Mouse (Mus musculus) CH12.LX (cell line): ENCODE measurements around the gene Ifitm5. TPM values are rescaled to one million over a fixed set of nuclear protein-coding genes. Genes with fewer than 3 reads are reported as not detected.

ENCODE experiments used
- DNase-seq: peaks from one replicate; pipeline ENCODE4 v3.0.0-alpha.2; 2013; ENCODE audit errors: extremely low read depth
- H3K27ac ChIP-seq: 2 replicates; pipeline ENCODE4 v1.5.1; 2012; ENCODE audit warnings: low read depth, mild to moderate bottlenecking, control low read depth, moderate library complexity; ENCODE audit not compliant: insufficient read depth
- H3K27me3 ChIP-seq: replicated peaks from 2 replicates; pipeline ENCODE3; 2012; ENCODE audit warnings: inconsistent platforms
- H3K36me3 ChIP-seq, 2 experiments: replicated peaks in 1 of 2; 2 replicates each; pipeline versions ENCODE3 to v1.6.1; 2012; ENCODE audit warnings: inconsistent platforms in 1 of 2, low read length in 1 of 2, mild to moderate bottlenecking in 1 of 2, mixed read lengths in 1 of 2, moderate library complexity in 1 of 2; ENCODE audit not compliant: control insufficient read depth in 1 of 2, insufficient read depth in 1 of 2
- H3K4me1 ChIP-seq, 2 experiments: 2 replicates each; pipeline ENCODE4 v1.6.1; 2012; ENCODE audit warnings: inconsistent platforms in 1 of 2, moderate library complexity in 1 of 2; ENCODE audit not compliant: insufficient read depth in 2 of 2, control insufficient read depth in 1 of 2
- H3K4me2 ChIP-seq: 2 replicates; pipeline ENCODE4 v1.6.1; 2012; ENCODE audit warnings: low read depth, mild to moderate bottlenecking, control low read depth; ENCODE audit not compliant: poor library complexity, insufficient read depth, severe bottlenecking
- H3K4me3 ChIP-seq, 3 experiments: fragments of 150-350 bp in 1 of 3; sonication (generic) in 1 of 3; replicated peaks in 1 of 3; 2 replicates each; pipeline versions ENCODE3 to v1.5.1; 2011 to 2012; ENCODE audit warnings: low read depth in 2 of 3, low read length in 2 of 3, mild to moderate bottlenecking in 2 of 3, moderate library complexity in 2 of 3, control low read depth in 1 of 3, improper control_type of control experiment in 1 of 3, inconsistent platforms in 1 of 3, mixed read lengths in 1 of 3; ENCODE audit not compliant: poor library complexity in 1 of 3
- H3K79me2 ChIP-seq: replicated peaks from 2 replicates; pipeline ENCODE4 v1.6.1; 2012; ENCODE audit warnings: mild to moderate bottlenecking, moderate library complexity; ENCODE audit not compliant: control insufficient read depth, poor library complexity, insufficient read depth, severe bottlenecking; ENCODE audit errors: extremely low read depth
- H3K9ac ChIP-seq: 2 replicates; pipeline ENCODE4 v1.6.1; 2012; ENCODE audit warnings: low read depth, mild to moderate bottlenecking, control low read depth, moderate library complexity; ENCODE audit not compliant: insufficient read depth
- H3K9me3 ChIP-seq: replicated peaks from 2 replicates; pipeline ENCODE3; 2012; ENCODE audit warnings: low read length, inconsistent platforms, mixed read lengths
- BHLHE40 ChIP-seq: IDR thresholded peaks from 2 replicates; pipeline ENCODE4 v1.6.1; 2011; ENCODE audit warnings: mild to moderate bottlenecking, low read depth, low read length, improper control_type of control experiment
- CHD1 ChIP-seq: IDR thresholded peaks from 2 replicates; pipeline ENCODE4 v1.6.1; 2012; ENCODE audit warnings: low read depth, low read length, improper control_type of control experiment, inconsistent platforms
- CHD2 ChIP-seq: IDR thresholded peaks from 2 replicates; pipeline ENCODE4 v1.6.1; 2011; ENCODE audit warnings: low read length, improper control_type of control experiment
- CTCF ChIP-seq, 2 experiments: IDR thresholded peaks in 1 of 2; conservative IDR thresholded peaks in 1 of 2; 2 replicates each; pipeline ENCODE4 v1.5.1; 2011 to 2012; ENCODE audit warnings: low read depth in 2 of 2, low read length in 2 of 2, improper control_type of control experiment in 1 of 2, inconsistent platforms in 1 of 2, mild to moderate bottlenecking in 1 of 2, moderate library complexity in 1 of 2
- E2F4 ChIP-seq: IDR thresholded peaks from 2 replicates; pipeline ENCODE4 v1.6.1; 2011; ENCODE audit warnings: low read depth, low read length, improper control_type of control experiment; ENCODE audit not compliant: insufficient replicate concordance
- ELF1 ChIP-seq: IDR thresholded peaks from 2 replicates; pipeline ENCODE4 v1.6.1; 2014; ENCODE audit warnings: low read depth, mild to moderate bottlenecking, inconsistent platforms, low read length, improper control_type of control experiment
- EP300 ChIP-seq: IDR thresholded peaks from 2 replicates; pipeline ENCODE4 v1.6.1; 2011; ENCODE audit warnings: low read length, improper control_type of control experiment
- ETS1 ChIP-seq: conservative IDR thresholded peaks from 2 replicates; pipeline ENCODE4 v1.6.1; 2012; ENCODE audit warnings: low read depth, mild to moderate bottlenecking, inconsistent platforms, low read length, improper control_type of control experiment, moderate library complexity
- GABPA ChIP-seq: IDR thresholded peaks from 2 replicates; pipeline ENCODE4 v1.6.1; 2012; ENCODE audit warnings: low read depth, low read length, improper control_type of control experiment, inconsistent platforms; ENCODE audit not compliant: insufficient replicate concordance
- HCFC1 ChIP-seq: IDR thresholded peaks from 2 replicates; pipeline ENCODE4 v1.6.1; 2012; ENCODE audit warnings: low read depth, mild to moderate bottlenecking, inconsistent platforms, low read length, improper control_type of control experiment
- IRF4 ChIP-seq: IDR thresholded peaks from 2 replicates; pipeline ENCODE4 v1.6.1; 2014; ENCODE audit warnings: low read depth, mild to moderate bottlenecking, inconsistent platforms, low read length, improper control_type of control experiment
- JUN ChIP-seq: IDR thresholded peaks from 2 replicates; pipeline ENCODE4 v1.6.1; 2011; ENCODE audit warnings: low read depth, mild to moderate bottlenecking, low read length, improper control_type of control experiment, moderate library complexity; ENCODE audit not compliant: insufficient read depth
- JUND ChIP-seq: conservative IDR thresholded peaks from 2 replicates; pipeline ENCODE4 v1.6.1; 2011; ENCODE audit warnings: low read depth, low read length, improper control_type of control experiment
- KAT2A ChIP-seq: IDR thresholded peaks from 2 replicates; pipeline ENCODE4 v1.6.1; 2012; ENCODE audit warnings: low read length, improper control_type of control experiment, inconsistent platforms; ENCODE audit not compliant: insufficient replicate concordance
- MAFK ChIP-seq: IDR thresholded peaks from 2 replicates; pipeline ENCODE4 v1.6.1; 2011; ENCODE audit warnings: low read length, improper control_type of control experiment; ENCODE audit not compliant: insufficient replicate concordance
- MAX ChIP-seq: IDR thresholded peaks from 2 replicates; pipeline ENCODE4 v1.6.1; 2011; ENCODE audit warnings: low read length, improper control_type of control experiment
- MAZ ChIP-seq: IDR thresholded peaks from 2 replicates; pipeline ENCODE4 v1.6.1; 2012; ENCODE audit warnings: low read depth, mild to moderate bottlenecking, inconsistent platforms, low read length, improper control_type of control experiment, moderate library complexity
- MEF2A ChIP-seq: IDR thresholded peaks from 2 replicates; pipeline ENCODE4 v1.6.1; 2014; ENCODE audit warnings: low read depth, mild to moderate bottlenecking, inconsistent platforms, low read length, improper control_type of control experiment, borderline replicate concordance
- MXI1 ChIP-seq: IDR thresholded peaks from 2 replicates; pipeline ENCODE4 v1.6.1; 2011; ENCODE audit warnings: mild to moderate bottlenecking, low read depth, low read length, improper control_type of control experiment
- MYC ChIP-seq: IDR thresholded peaks from 2 replicates; pipeline ENCODE4 v1.6.1; 2011; ENCODE audit warnings: low read depth, mild to moderate bottlenecking, improper control_type of control experiment, low read length
- NELFE ChIP-seq: IDR thresholded peaks from 2 replicates; pipeline ENCODE4 v1.6.1; 2011; ENCODE audit warnings: low read depth, low read length, improper control_type of control experiment
- NRF1 ChIP-seq: IDR thresholded peaks from 2 replicates; pipeline ENCODE4 v1.6.1; 2014; ENCODE audit warnings: low read depth, mild to moderate bottlenecking, inconsistent platforms, low read length, improper control_type of control experiment, moderate library complexity
- PAX5 ChIP-seq: IDR thresholded peaks from 2 replicates; pipeline ENCODE4 v1.6.1; 2012; ENCODE audit warnings: low read length, inconsistent platforms, mixed read lengths
- POLR2A ChIP-seq: IDR thresholded peaks from 2 replicates; pipeline ENCODE4 v1.6.1; 2011; ENCODE audit warnings: low read depth, mild to moderate bottlenecking, improper control_type of control experiment, low read length
- POLR2AphosphoS2 ChIP-seq: IDR thresholded peaks from 2 replicates; pipeline ENCODE4 v1.6.1; 2011; ENCODE audit warnings: low read depth, low read length, improper control_type of control experiment
- RAD21 ChIP-seq: IDR thresholded peaks from 2 replicates; pipeline ENCODE4 v1.6.1; 2011; ENCODE audit warnings: low read depth, mild to moderate bottlenecking, low read length, improper control_type of control experiment, moderate library complexity
- RCOR1 ChIP-seq: conservative IDR thresholded peaks from 2 replicates; pipeline ENCODE4 v1.6.1; 2012; ENCODE audit warnings: low read depth, mild to moderate bottlenecking, inconsistent platforms, low read length, improper control_type of control experiment
- SIN3A ChIP-seq: IDR thresholded peaks from 2 replicates; pipeline ENCODE4 v1.6.1; 2012; ENCODE audit warnings: low read length, improper control_type of control experiment, inconsistent platforms
- SMC3 ChIP-seq: IDR thresholded peaks from 2 replicates; pipeline ENCODE4 v1.6.1; 2011; ENCODE audit warnings: low read depth, low read length, improper control_type of control experiment
- TBP ChIP-seq: conservative IDR thresholded peaks from 2 replicates; pipeline ENCODE4 v1.6.1; 2011; ENCODE audit warnings: low read depth, low read length, improper control_type of control experiment
- TCF12 ChIP-seq: IDR thresholded peaks from 2 replicates; pipeline ENCODE4 v1.6.1; 2014; ENCODE audit warnings: low read depth, mild to moderate bottlenecking, inconsistent platforms, low read length, improper control_type of control experiment
- UBTF ChIP-seq: IDR thresholded peaks from 2 replicates; pipeline ENCODE4 v1.6.1; 2012; ENCODE audit warnings: low read depth, mild to moderate bottlenecking, inconsistent platforms, low read length, improper control_type of control experiment, moderate library complexity
- USF1 ChIP-seq: IDR thresholded peaks from 2 replicates; pipeline ENCODE4 v1.6.1; 2014; ENCODE audit warnings: low read depth, mild to moderate bottlenecking, inconsistent platforms, low read length, improper control_type of control experiment
- USF2 ChIP-seq: conservative IDR thresholded peaks from 2 replicates; pipeline ENCODE4 v1.6.1; 2011; ENCODE audit warnings: low read depth, low read length, improper control_type of control experiment
- ZC3H11A ChIP-seq: IDR thresholded peaks from 2 replicates; pipeline ENCODE4 v1.6.1; 2012; ENCODE audit warnings: low read depth, mild to moderate bottlenecking, inconsistent platforms, low read length, improper control_type of control experiment
- ZKSCAN1 ChIP-seq: IDR thresholded peaks from 2 replicates; pipeline ENCODE4 v1.6.1; 2012; ENCODE audit warnings: low read depth, inconsistent platforms, low read length, improper control_type of control experiment, borderline replicate concordance
- ZMIZ1 ChIP-seq: IDR thresholded peaks from 2 replicates; pipeline ENCODE4 v1.6.1; 2012; ENCODE audit warnings: low read depth, mild to moderate bottlenecking, inconsistent platforms, low read length, improper control_type of control experiment
- ZNF384 ChIP-seq: IDR thresholded peaks from 2 replicates; pipeline ENCODE4 v1.6.1; 2012; ENCODE audit warnings: low read depth, low read length, improper control_type of control experiment, inconsistent platforms
- dilution Hi-C: fragments of 300-500 bp; cut with MboI; formaldehyde crosslinking; loops from 2 replicates; pipeline ENCODE4 v1.14.3; 2020; ENCODE audit warnings: low sequenced_read_pairs; ENCODE audit not compliant: extremely low pct_unique_long_range_greater_than_20kb, extremely low pct_ligation_motif_present
- in situ Hi-C: fragments of 300-500 bp; cut with MboI; formaldehyde crosslinking; loops from 3 replicates; pipeline ENCODE4 v1.14.3; 2019; ENCODE audit warnings: low sequenced_read_pairs, low pct_ligation_motif_present, low pct_unique_long_range_greater_than_20kb, mixed read lengths
- polyA plus RNA-seq: library from polyadenylated mRNA; unstranded; fragments of >175 nt; gene quantifications from 2 replicates; pipeline ENCODE4 v1.2.1, GENCODE M21; 2012; ENCODE audit warnings: low read depth; ENCODE audit not compliant: insufficient read length
- total RNA-seq, 2 experiments: library from RNA; depleted of rRNA; stranded (reverse); fragments of 300-350 nt in 1 of 2; fragments of >200 nt in 1 of 2; gene quantifications; 2 replicates each; pipeline ENCODE4 v1.2.3; 2012 to 2014

Gene Ifitm5
- total and polyA plus RNA-seq, 3 experiments: 0.68 to 0.71 TPM; not detected in 1

GRCm38 (mm10) chr7:140941222-140942051 lies 8.7 kb downstream of the Ifitm5 start, which contains the start of gene Pgghg:
Gene Pgghg, plus strand, starts transcription at chr7:140941391.
- H3K9me3 ChIP-seq: no peaks in the 10 kb centered on the region
- H3K4me3 ChIP-seq: peak within 1 kb of the TSS; percentile 23 to 47 (median 26)
- dilution Hi-C loops: no loop called here
- no peaks in the 10 kb centered on the region for H3K79me2 ChIP-seq
- no peaks in the 10 kb centered on the region for H3K27me3 ChIP-seq
- in situ Hi-C loops: no loop called here
- H3K4me2 ChIP-seq: peak within 1 kb of the TSS; percentile 33
- H3K27ac ChIP-seq: peak within 1 kb of the TSS; percentile 81
- peak within 1 kb of the TSS; percentile 46 for H3K9ac ChIP-seq
- H3K4me1 ChIP-seq: peaks cover 22 to 54% of the 10 kb centered on the region in 2 experiments
- peaks cover 6 to 20% of the 10 kb centered on the region in 2 experiments for H3K36me3 ChIP-seq
- DNase-seq: peak; percentile 90
- TF ChIP-seq MAFK (peak; percentile 47; the same call in 1 of the 2 replicates), TBP (peak; percentile 84), CHD1 (no peak; the same call in 1 of the 2 replicates), PAX5 (no peak), ZNF384 (0 out of 2 replicates have a peak, but pooled peaks have one; percentile 24), MXI1 (peak; percentile 91; the same call in 1 of the 2 replicates), MAX (peak; percentile 90), EP300 (peak; percentile 76), UBTF (no peak), TCF12 (peak; percentile 63; the same call in 1 of the 2 replicates), IRF4 (peak; percentile 48), RAD21 (peak; percentile 34), CTCF (conservative IDR thresholded peaks at IDR 0.05 in 1 of 2, IDR thresholded peaks at IDR 0.05 in 1 of 2; ENCODE audit: low read depth in 2 of 2, low read length in 2 of 2) (peak; percentile 47 to 71; a peak in 3 of 4 replicates), RCOR1 (peak; percentile 71), BHLHE40 (peak; percentile 90), GABPA (no peak), USF1 (no peak), HCFC1 (no peak; the same call in 1 of the 2 replicates), USF2 (no peak), MEF2A (peak; percentile 94), JUN (peak; percentile 32; the same call in 1 of the 2 replicates), ETS1 (peak; percentile 74; the same call in 1 of the 2 replicates), ZKSCAN1 (no peak), SMC3 (no peak; the same call in 1 of the 2 replicates), JUND (no peak), KAT2A (0 out of 2 replicates have a peak, but pooled peaks have one; percentile 26), MYC (peak; percentile 95), E2F4 (peak; percentile 77; the same call in 1 of the 2 replicates), NELFE (peak; percentile 63; the same call in 1 of the 2 replicates), POLR2A (peak; percentile 68), CHD2 (peak; percentile 61), SIN3A (peak; percentile 91), MAZ (peak; percentile 95), ZMIZ1 (peak; percentile 38), ZC3H11A (no peak), ELF1 (peak; percentile 15), NRF1 (no peak), POLR2AphosphoS2 (peak; percentile 72; the same call in 1 of the 2 replicates)
